Mouse (Mus musculus) megakaryocyte, embryonic 14.5 days (primary cell): ENCODE results near the gene Cers6. TPM values are rescaled to one million over a fixed set of nuclear protein-coding genes. Genes with fewer than 3 reads are reported as not detected.

Source experiments
- H3K27me3 ChIP-seq: replicated peaks from 2 replicates; pipeline ENCODE3; 2012; ENCODE audit warnings: inconsistent platforms
- H3K36me3 ChIP-seq: replicated peaks from 2 replicates; pipeline ENCODE3; 2012; ENCODE audit warnings: low read length, inconsistent platforms, mixed read lengths
- H3K4me1 ChIP-seq: 2 replicates; pipeline ENCODE4 v1.6.1; 2012; ENCODE audit warnings: inconsistent platforms
- H3K4me3 ChIP-seq: replicated peaks from 2 replicates; pipeline ENCODE3; 2012; ENCODE audit warnings: moderate library complexity, mild to moderate bottlenecking, inconsistent platforms
- H3K9me3 ChIP-seq: 2 replicates; pipeline ENCODE4 v1.6.1; 2012; ENCODE audit warnings: inconsistent platforms
- FLI1 ChIP-seq: IDR thresholded peaks from 2 replicates; pipeline ENCODE4 v1.6.1; 2012; ENCODE audit warnings: low read length, inconsistent platforms, mixed read lengths
- GATA1 ChIP-seq: IDR thresholded peaks from 3 replicates; pipeline ENCODE4 v1.6.1; 2012; ENCODE audit warnings: mixed read lengths, low read length, inconsistent platforms, borderline replicate concordance
- polyA plus RNA-seq: library from polyadenylated mRNA; stranded (reverse); fragments of >175 nt; gene quantifications from 2 replicates; pipeline ENCODE4 v1.2.3, GENCODE M21; 2012; ENCODE audit warnings: low replicate concordance; ENCODE audit not compliant: insufficient read depth

The Cers6 gene
- polyA plus RNA-seq, 1 experiment = 3.2 TPM

DNA sequence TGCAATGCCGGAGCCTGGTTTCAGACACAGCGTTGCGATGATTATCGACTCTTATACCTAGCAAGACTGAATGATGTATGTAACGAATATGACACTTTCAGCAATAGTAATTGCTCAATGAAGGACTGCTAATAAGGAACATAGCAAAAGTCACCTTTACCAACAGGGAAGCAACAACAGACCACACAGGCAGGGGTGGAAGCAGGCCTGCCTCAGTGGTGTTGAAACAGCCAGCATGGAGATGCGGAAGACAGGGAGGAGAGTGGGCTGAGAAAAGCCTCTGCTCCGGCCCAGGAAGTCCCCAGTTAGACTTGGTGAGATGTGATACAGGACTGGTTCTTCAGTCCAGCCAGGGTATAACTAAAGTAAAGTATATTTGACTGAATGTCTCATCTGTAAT, 237.9 kb downstream of the Cers6 start:
- peaks cover 10% of the 10 kb centered on the region for H3K36me3 ChIP-seq
- H3K4me3 ChIP-seq = no peak overlapping the region
- no peak for TF ChIP-seq GATA1
- TF ChIP-seq FLI1 = no peak
- H3K9me3 ChIP-seq = no peaks in the 10 kb centered on the region
- H3K27me3 ChIP-seq = no peaks in the 10 kb centered on the region
- H3K4me1 ChIP-seq = peaks cover 6% of the 10 kb centered on the region; the same call in 1 of the 2 replicates

DNA sequence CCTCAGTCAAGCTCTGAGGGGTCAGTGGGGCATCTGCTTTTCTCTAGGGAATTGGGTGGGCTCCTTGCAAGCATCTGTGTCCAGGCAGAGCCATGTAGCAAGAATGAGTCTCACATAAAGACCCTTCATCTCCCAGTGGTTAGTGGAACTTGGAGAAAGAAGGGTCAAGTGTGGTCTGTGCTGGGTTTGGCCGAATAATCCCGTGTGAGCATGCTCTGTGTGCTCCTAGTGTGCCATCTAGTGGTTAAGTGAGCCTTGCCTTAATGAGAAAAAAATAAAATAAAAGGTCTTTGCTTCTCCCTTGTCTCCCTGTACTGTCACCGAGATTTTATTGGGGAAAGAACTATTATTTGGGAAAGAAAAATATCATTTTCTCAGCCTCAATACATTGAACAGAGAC, 239.5 kb downstream of the Cers6 start:
- Histone ChIP-seq H3K27me3 (no peaks in the 10 kb centered on the region), H3K36me3 (peaks cover 15% of the 10 kb centered on the region), H3K4me1 (peaks cover 6% of the 10 kb centered on the region; the same call in 1 of the 2 replicates), H3K9me3 (no peaks in the 10 kb centered on the region), H3K4me3 (no peak overlapping the region)
- TF ChIP-seq GATA1 (no peak), FLI1 (no peak)

DNA sequence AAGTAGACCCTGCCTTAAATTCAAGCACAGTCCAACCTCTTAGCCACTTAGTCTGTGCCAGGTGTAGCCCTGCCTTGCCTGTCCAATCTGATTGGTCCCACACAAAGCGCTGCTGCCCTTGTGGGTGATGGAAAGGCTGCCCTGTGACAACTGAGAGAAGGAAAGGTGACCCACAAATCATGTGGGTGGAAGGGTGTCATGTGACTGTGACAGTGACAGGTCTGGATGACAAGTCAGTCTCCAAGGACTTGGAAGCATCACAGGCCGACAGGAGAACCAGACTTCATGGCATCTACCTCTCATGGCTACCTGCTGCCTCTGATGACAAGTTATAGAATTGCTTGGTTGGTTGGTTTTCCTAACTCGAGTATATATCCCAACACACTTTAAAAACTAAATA, 242.3 kb downstream of the Cers6 start:
- no peak for TF ChIP-seq FLI1
- TF ChIP-seq GATA1 = no peak
- peaks cover 21% of the 10 kb centered on the region for H3K36me3 ChIP-seq

DNA sequence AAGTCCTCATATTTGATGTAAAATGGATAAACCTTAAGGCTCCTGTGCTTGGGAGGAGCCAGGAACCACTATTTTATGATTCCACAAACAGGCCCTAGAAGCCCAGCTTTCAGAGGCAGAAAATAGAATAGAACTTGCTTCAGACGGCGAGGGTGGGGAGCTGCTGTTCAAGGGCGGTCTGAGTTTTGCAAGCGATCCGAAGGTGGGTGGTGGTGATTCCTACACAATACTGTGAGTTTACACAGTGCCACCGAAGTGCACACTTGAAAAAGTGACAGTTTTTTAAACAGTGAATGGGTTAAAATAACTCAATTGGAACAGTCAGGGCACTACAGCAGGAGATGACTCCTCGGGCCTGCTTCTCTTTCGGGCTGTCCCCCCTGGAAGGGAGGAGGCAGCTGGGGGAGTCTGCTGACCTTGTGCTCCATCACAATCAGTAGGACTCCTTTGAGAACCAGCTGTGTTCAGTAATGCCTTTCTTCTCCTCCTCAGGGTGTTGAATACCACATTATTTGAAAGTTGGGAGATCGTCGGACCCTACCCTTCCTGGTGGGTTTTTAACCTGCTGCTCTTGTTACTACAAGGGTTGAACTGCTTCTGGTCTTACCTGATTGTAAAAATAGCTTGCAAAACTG, 243.4 kb downstream of the Cers6 start:
- Histone ChIP-seq H3K4me1 (peaks cover 10% of the 10 kb centered on the region), H3K4me3 (no peak overlapping the region), H3K9me3 (no peaks in the 10 kb centered on the region), H3K36me3 (peaks cover 19% of the 10 kb centered on the region), H3K27me3 (no peaks in the 10 kb centered on the region)
- TF ChIP-seq GATA1 (no peak), FLI1 (no peak)

More for the DNA sequence above, 242.3 kb downstream of the Cers6 start:
- Histone ChIP-seq H3K9me3 (no peaks in the 10 kb centered on the region), H3K4me3 (no peak overlapping the region), H3K4me1 (peaks cover 6% of the 10 kb centered on the region; the same call in 1 of the 2 replicates), H3K27me3 (no peaks in the 10 kb centered on the region)

DNA sequence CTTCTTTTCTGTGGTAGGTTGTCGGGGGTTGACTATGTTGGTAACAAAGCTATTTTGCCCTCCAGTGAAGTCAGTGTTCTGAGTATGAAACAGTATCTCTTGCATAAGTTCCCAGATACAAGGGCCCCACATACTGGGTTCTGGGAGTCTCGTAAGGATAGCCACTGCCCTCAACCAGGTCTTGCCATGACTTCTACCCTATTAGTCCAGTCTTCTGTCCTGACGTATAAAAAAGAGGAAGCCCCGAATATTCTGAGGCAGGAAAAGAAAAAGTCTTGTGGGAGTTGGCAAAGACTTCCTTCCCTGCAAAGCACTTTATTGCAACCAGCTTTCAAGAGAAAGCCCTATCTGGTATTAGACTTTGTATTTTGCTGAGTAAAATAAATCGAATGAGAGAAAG, 248.0 kb downstream of the Cers6 start:
- no peaks in the 10 kb centered on the region for H3K9me3 ChIP-seq
- no peaks in the 10 kb centered on the region for H3K27me3 ChIP-seq
- H3K4me3 ChIP-seq = no peak overlapping the region
- TF ChIP-seq GATA1 (no peak), FLI1 (no peak)
- peaks cover 14% of the 10 kb centered on the region for H3K4me1 ChIP-seq
- H3K36me3 ChIP-seq = peaks cover 54% of the 10 kb centered on the region

DNA sequence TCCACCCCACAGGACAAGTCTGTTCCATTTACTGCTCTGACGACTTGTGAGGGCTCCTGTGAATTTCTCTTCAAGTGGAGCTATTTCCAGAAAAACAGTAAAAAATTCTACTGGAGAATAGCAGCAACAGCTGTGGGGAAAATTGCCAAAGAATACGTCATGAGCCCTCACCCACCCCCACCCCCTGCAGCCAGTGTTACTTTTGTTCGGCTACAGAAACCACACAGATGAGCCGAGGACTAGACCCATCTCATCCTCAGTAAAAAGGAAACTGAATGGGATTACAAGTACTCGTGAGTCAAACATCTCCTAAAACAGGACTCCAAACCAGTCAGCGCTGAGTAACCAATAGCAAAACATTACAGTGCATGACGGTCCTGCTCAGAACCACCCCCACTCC, 248.5 kb downstream of the Cers6 start:
- no peaks in the 10 kb centered on the region for H3K27me3 ChIP-seq
- no peak for TF ChIP-seq FLI1
- TF ChIP-seq GATA1 = no peak
- peaks cover 56% of the 10 kb centered on the region for H3K36me3 ChIP-seq
- H3K4me3 ChIP-seq = no peak overlapping the region
- peaks cover 14% of the 10 kb centered on the region for H3K4me1 ChIP-seq
- no peaks in the 10 kb centered on the region; the same call in 1 of the 2 replicates for H3K9me3 ChIP-seq

DNA sequence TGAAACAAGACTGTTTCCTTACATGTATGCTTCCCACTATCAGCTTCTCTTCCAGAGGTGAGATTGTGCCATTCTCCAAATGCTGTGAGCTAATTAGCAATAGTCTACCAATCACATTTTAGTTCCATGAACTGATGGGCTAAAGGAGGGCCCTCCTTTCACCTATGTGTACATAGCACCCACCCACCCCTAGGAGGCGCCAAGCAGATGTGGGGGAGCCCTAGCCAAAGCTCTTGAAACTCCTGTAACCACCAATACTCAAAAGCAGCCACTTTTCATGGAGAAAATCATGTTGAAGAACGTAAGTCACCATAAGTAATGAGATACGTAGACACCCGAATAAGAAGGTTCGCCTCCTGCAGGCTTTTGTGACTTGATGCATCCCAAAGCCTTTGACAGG, 251.4 kb downstream of the Cers6 start:
- no peak overlapping the region for H3K4me3 ChIP-seq
- peaks cover 14% of the 10 kb centered on the region for H3K9me3 ChIP-seq
- H3K4me1 ChIP-seq = peaks cover 17% of the 10 kb centered on the region
- TF ChIP-seq FLI1 = no peak
- TF ChIP-seq GATA1 = no peak
- H3K27me3 ChIP-seq = no peaks in the 10 kb centered on the region
- peaks cover 57% of the 10 kb centered on the region for H3K36me3 ChIP-seq

DNA sequence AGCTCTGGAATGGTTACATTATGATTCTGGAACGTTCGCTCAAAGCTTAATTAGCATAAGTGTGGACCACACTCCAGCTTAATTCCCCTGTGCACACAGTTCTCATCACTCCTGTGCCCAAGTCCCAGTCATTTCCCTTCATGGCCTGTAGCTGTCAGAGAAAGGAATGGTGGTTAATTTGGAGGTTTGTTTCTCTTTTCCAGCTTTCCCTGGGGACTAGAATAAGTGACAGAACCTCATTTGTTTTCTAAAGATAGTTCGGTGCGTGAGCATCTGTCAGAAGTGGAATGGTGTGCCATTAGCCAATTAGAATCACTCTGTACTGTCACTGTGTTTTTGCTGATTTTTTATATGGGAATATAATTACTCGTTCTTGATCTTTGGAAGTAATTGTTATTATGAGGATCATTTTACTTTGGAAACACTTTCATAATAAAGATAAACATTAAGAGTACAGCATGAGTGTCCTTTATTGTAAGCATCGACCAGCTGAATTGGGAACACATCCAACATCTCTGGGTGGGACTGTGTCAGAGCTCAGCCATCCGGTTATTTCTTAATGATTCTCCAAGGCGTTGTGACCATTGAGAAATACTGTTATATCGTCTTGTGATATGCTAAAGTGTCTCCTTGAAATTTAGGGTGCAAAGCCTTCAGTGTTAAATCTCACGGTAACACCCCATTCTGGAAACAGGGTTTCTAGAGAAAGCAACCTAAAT, 252.7 kb downstream of the Cers6 start:
- TF ChIP-seq FLI1 (no peak), GATA1 (no peak)
- H3K9me3 ChIP-seq = peaks cover 14% of the 10 kb centered on the region
- peaks cover 49% of the 10 kb centered on the region for H3K36me3 ChIP-seq
- no peaks in the 10 kb centered on the region for H3K27me3 ChIP-seq
- H3K4me1 ChIP-seq = peaks cover 13% of the 10 kb centered on the region
- no peak overlapping the region for H3K4me3 ChIP-seq

DNA sequence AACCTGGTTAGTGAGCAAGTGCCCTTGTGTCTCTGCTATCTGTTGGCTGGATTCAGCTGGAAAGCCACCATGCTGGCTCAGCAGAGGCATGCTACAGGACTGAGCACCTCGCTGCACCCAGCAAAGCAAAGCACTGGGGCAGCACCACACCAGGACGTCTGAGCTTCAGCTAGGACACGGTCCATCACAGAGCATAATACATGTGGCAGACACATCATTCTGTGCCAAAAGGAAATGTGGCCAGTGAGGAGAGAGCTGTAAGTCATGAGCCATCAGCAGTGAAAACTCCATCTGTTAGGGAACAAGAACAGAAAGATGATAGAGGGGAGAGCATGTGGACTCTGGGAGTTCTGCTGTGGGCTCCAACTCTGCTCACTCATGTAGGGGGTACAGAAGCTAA, 254.7 kb downstream of the Cers6 start:
- Histone ChIP-seq H3K27me3 (no peaks in the 10 kb centered on the region), H3K4me3 (no peak overlapping the region), H3K4me1 (peaks cover 3% of the 10 kb centered on the region; the same call in 1 of the 2 replicates), H3K9me3 (peaks cover 14% of the 10 kb centered on the region), H3K36me3 (peaks cover 38% of the 10 kb centered on the region)
- TF ChIP-seq FLI1 = no peak
- TF ChIP-seq GATA1 = no peak

DNA sequence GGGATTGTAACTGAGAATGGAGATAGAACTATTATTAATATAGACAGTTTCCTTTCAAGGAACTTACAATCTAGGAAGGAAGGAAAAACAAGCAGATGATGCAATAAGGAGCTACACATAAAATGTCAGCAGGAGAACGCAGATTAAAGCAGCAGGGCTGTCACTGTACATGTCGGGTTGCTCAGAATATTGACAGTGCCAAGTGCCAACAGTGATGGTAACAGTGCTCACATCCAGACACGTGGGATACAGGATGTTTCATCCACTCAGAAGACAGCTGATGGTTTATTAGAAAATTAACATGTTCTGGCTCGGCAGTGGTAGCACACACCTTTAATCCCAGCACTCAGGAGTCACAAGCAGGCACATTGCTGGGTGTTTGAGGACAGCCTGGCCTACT, 255.5 kb downstream of the Cers6 start:
- TF ChIP-seq GATA1 = no peak
- TF ChIP-seq FLI1 = no peak
- Histone ChIP-seq H3K4me1 (peaks cover 3% of the 10 kb centered on the region; the same call in 1 of the 2 replicates), H3K9me3 (peaks cover 14% of the 10 kb centered on the region), H3K4me3 (no peak overlapping the region), H3K36me3 (peaks cover 29% of the 10 kb centered on the region), H3K27me3 (no peaks in the 10 kb centered on the region)

DNA sequence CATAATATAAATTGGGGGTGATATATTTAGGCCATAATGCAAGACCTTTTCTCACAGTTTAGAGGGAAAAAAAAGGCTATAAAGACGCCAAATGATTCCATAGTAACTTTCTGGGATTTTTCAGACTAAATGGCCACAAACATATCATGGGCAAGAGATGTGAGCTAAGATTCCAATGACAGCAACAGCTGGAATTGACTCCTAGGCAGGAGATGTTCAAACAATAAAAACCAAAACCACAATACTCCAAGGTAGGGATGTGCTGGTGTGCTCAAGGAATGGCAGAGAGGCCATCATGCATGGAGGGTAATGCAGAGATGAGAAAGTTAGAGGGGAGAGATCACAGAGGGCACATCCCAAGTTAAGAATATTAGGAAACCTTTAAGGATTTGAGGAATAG, 257.8 kb downstream of the Cers6 start:
- Histone ChIP-seq H3K9me3 (peaks cover 14% of the 10 kb centered on the region), H3K36me3 (peaks cover 12% of the 10 kb centered on the region), H3K27me3 (peaks cover 2% of the 10 kb centered on the region), H3K4me3 (no peak overlapping the region), H3K4me1 (peaks cover 3% of the 10 kb centered on the region; the same call in 1 of the 2 replicates)
- no peak for TF ChIP-seq GATA1
- TF ChIP-seq FLI1 = no peak
